Mouse (Mus musculus) adrenal gland, postnatal 4 days (tissue): ENCODE measurements around the gene Fus. TPM values are rescaled to one million over a fixed set of nuclear protein-coding genes. Genes with fewer than 3 reads are reported as not detected.

Experiments used
- total RNA-seq, 2 experiments: library from RNA; stranded (reverse); gene quantifications; 2 replicates each; pipeline ENCODE4 v1.2.3; 2021

The Fus gene
- total RNA-seq, 2 experiments from 2014 or later: 555 to 559 TPM

Other genes starting within 250 kb of the Fus start
- not detected for gene Ctf2, start 235.3 kb upstream of the Fus start, total RNA-seq
- gene Fbxl19, start 222.9 kb upstream of the Fus start, total RNA-seq: 10 to 100 TPM; 24.6 to 26.0 TPM
- gene Orai3, start 197.6 kb upstream of the Fus start, total RNA-seq: 10 to 100 TPM; 26.7 to 28.9 TPM
- 10 to 100 TPM; 63.9 to 64.9 TPM for gene Setd1a, start 190.8 kb upstream of the Fus start, total RNA-seq
- gene Gm49388, start 181.8 kb upstream of the Fus start, total RNA-seq: 1 to 10 TPM; 6.2 to 8.1 TPM
- 10 to 100 TPM; 36.9 to 49.1 TPM for gene Hsd3b7, start 166.9 kb upstream of the Fus start, total RNA-seq
- 100 to 1,000 TPM; 101 to 106 TPM for gene Stx4a, start 143.2 kb upstream of the Fus start, total RNA-seq
- 10 to 100 TPM; 11.8 to 12.2 TPM for gene Stx1b, start 142.9 kb upstream of the Fus start, total RNA-seq
- gene Zfp646, start 91.2 kb upstream of the Fus start, total RNA-seq: 10 to 100 TPM; 50.2 to 55.8 TPM
- gene Zfp668, start 90.6 kb upstream of the Fus start, total RNA-seq: 10 to 100 TPM; 13.4 to 13.7 TPM
- 1 to 10 TPM in 1 of 2 experiments, under 1 TPM in 1; 0.87 to 2.9 TPM for gene Prss53, start 76.5 kb upstream of the Fus start, total RNA-seq
- gene Gm21974, start 72.0 kb upstream of the Fus start, total RNA-seq: not detected
- gene Vkorc1, start 71.8 kb upstream of the Fus start, total RNA-seq: 10 to 100 TPM; 71.8 to 93.6 TPM
- 100 to 1,000 TPM; 105 to 112 TPM for gene Bckdk, start 63.4 kb upstream of the Fus start, total RNA-seq
- gene Kat8, start 54.9 kb upstream of the Fus start, total RNA-seq: 10 to 100 TPM; 27.5 to 30.8 TPM
- 10 to 100 TPM in 1 of 2 experiments, 1 to 10 TPM in 1; 1.2 to 13.9 TPM for gene Prss8, start 37.4 kb upstream of the Fus start, total RNA-seq
- 1 to 10 TPM; 6.4 to 8.1 TPM for gene Prss36, start 20.7 kb upstream of the Fus start, total RNA-seq
- 10 to 100 TPM; 14.7 to 15.3 TPM for gene Pycard, start 26.4 kb downstream of the Fus start, total RNA-seq
- gene Trim72, start 36.5 kb downstream of the Fus start, total RNA-seq: 1 to 10 TPM; 3.4 to 8.6 TPM
- 1 to 10 TPM; 3.3 to 5.6 TPM for gene Itgam, start 95.2 kb downstream of the Fus start, total RNA-seq
- not detected for gene Gm49368, start 95.2 kb downstream of the Fus start, total RNA-seq
- gene Itgax, start 162.1 kb downstream of the Fus start, total RNA-seq: under 1 TPM; 0.45 to 0.59 TPM
- gene Itgad, start 186.9 kb downstream of the Fus start, total RNA-seq: under 1 TPM; 0.20 to 0.23 TPM
- 10 to 100 TPM; 15.8 to 26.8 TPM for gene Cox6a2, start 238.9 kb downstream of the Fus start, total RNA-seq